Mouse (Mus musculus) layer of hippocampus, adult 9-10 months (tissue): Measurements from ENCODE around the gene Gmfb.
"Not testable (repeated sequence)": the region's sequence is repeated elsewhere in the genome, so short reads cannot be mapped to it uniquely, and the experiment has no call there.

ENCODE experiments used
- DNase-seq: peaks from one replicate; pipeline ENCODE4 v3.0.0; 2022; ENCODE audit warnings: low spot score

Gene Gmfb

GRCm38 (mm10) chr14:46821873-46822716 lies at the start of gene Gmfb:
TSS of gene Gmfb (minus strand) at chr14:46822242.
- peak; percentile 93 for DNase-seq

GRCm38 (mm10) chr14:46862922-46863321 lies 40.9 kb upstream of the Gmfb start:
- no peak for DNase-seq

- no peak for DNase-seq
These were observed 31.6 kb upstream of the Gmfb start for GRCm38 (mm10) chr14:46853677-46854076.

GRCm38 (mm10) chr14:46849769-46850168 lies 27.7 kb upstream of the Gmfb start:
- DNase-seq: no peak

- DNase-seq: no peak
These were observed 26.7 kb upstream of the Gmfb start for GRCm38 (mm10) chr14:46848736-46849135.

GRCm38 (mm10) chr14:46848063-46848590 lies 26.1 kb upstream of the Gmfb start:
- no peak for DNase-seq

GRCm38 (mm10) chr14:46845706-46846105 lies 23.7 kb upstream of the Gmfb start:
- DNase-seq: no peak

- DNase-seq: no peak
These were observed 17.3 kb upstream of the Gmfb start for GRCm38 (mm10) chr14:46839326-46839725.

- DNase-seq: no peak
These were observed 10.6 kb upstream of the Gmfb start for GRCm38 (mm10) chr14:46832354-46833272.

- DNase-seq: peak; percentile 90
These were observed 9.8 kb upstream of the Gmfb start, which contains the start of gene Cgrrf1 for GRCm38 (mm10) chr14:46831837-46832333. TSS of gene Cgrrf1 (plus strand) at chr14:46832125.

GRCm38 (mm10) chr14:46831295-46831694 lies 9.3 kb upstream of the Gmfb start:
- DNase-seq: no peak

GRCm38 (mm10) chr14:46827430-46827829 lies 5.4 kb upstream of the Gmfb start:
- DNase-seq: no peak

GRCm38 (mm10) chr14:46823996-46824395 lies 2.0 kb upstream of the Gmfb start:
- no peak for DNase-seq

- DNase-seq: no peak
These were observed 670 bp downstream of the Gmfb start for GRCm38 (mm10) chr14:46821271-46821872.

- DNase-seq: not testable (repeated sequence)
These were observed 2.1 kb downstream of the Gmfb start for GRCm38 (mm10) chr14:46819961-46820360.

GRCm38 (mm10) chr14:46818743-46819142 lies 3.3 kb downstream of the Gmfb start:
- no peak for DNase-seq

- DNase-seq: no peak
These were observed 5.0 kb downstream of the Gmfb start for GRCm38 (mm10) chr14:46816916-46817622.

- no peak for DNase-seq
These were observed 6.4 kb downstream of the Gmfb start for GRCm38 (mm10) chr14:46815640-46816039.

- DNase-seq: no peak
These were observed 14.1 kb downstream of the Gmfb start for GRCm38 (mm10) chr14:46807927-46808326.

- no peak for DNase-seq
These were observed 15.9 kb downstream of the Gmfb start for GRCm38 (mm10) chr14:46806186-46806585.

GRCm38 (mm10) chr14:46803791-46804190 lies 18.3 kb downstream of the Gmfb start:
- no peak for DNase-seq
